Mouse (Mus musculus) stomach, embryonic 15.5 days (tissue): ENCODE measurements at regions not wholly inside any gene's neighbourhood (a gene's known extent, or its start where the extent isn't known, plus 50 kb on each side); places are given as distances from the start of the nearest gene placed in this dataset.
"Not testable (repeated sequence)": the region's sequence is repeated elsewhere in the genome, so short reads cannot be mapped to it uniquely, and the experiment has no call there.

Experiments used
- ATAC-seq: fragments of 200-750 bp; cut with Nextera tagmentation; 2 replicates; pipeline ENCODE4 v1.8.0; 2017; ENCODE audit warnings: low read depth, moderate number of reproducible peaks, moderate TSS enrichment; ENCODE audit not compliant: insufficient read depth, low FRiP score
- H3K27ac ChIP-seq: fragments of 300-500 bp; sonication (generic); 2 replicates; pipeline ENCODE4 v1.5.1; 2015; ENCODE audit warnings: mild to moderate bottlenecking, inconsistent platforms
- H3K27me3 ChIP-seq: fragments of 300-500 bp; sonication (generic); replicated peaks from 2 replicates; pipeline ENCODE4 v1.6.1; 2015; ENCODE audit warnings: inconsistent platforms
- H3K36me3 ChIP-seq: fragments of 300-500 bp; sonication (generic); 2 replicates; pipeline ENCODE4 v1.6.1; 2015; ENCODE audit warnings: inconsistent platforms
- H3K4me1 ChIP-seq: fragments of 300-500 bp; sonication (generic); 2 replicates; pipeline ENCODE4 v1.6.1; 2015; ENCODE audit warnings: inconsistent platforms
- H3K4me2 ChIP-seq: fragments of 300-500 bp; sonication (generic); 2 replicates; pipeline ENCODE4 v1.6.1; 2015; ENCODE audit warnings: mild to moderate bottlenecking, inconsistent platforms
- H3K4me3 ChIP-seq: fragments of 300-500 bp; sonication (generic); replicated peaks from 2 replicates; pipeline ENCODE4 v1.5.1; 2015; ENCODE audit warnings: inconsistent platforms
- H3K9ac ChIP-seq: fragments of 300-500 bp; sonication (generic); 2 replicates; pipeline ENCODE4 v1.6.1; 2015; ENCODE audit warnings: inconsistent platforms
- H3K9me3 ChIP-seq: fragments of 300-500 bp; sonication (generic); 2 replicates; pipeline ENCODE4 v1.6.1; 2016; ENCODE audit warnings: inconsistent platforms
- WGBS: fragments of 180-500 bp; shearing (Covaris S2); methylation state at CpG from one replicate; pipeline ENCODE4 v1.1.7; 2015; 5-methylcytosine and 5-hydroxymethylcytosine counted together

DNA sequence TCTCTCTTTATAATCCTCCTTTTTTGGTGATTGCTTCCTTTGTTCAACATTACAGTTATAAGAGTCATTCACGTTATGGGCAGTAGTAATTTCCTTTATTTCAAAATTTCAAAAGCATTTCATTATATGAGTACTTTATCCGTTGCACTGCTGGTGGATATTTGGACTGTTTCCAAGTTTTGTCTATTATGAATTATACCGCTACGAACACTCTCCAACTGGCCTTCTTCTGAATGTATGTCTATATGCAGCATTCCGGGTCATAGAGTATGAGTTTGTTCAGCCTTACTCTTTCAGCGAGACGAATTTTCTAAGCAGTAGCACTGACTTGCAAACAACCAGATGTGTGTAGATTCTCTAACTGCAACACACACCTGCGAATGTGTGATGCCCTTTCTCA lies 57.8 kb downstream of the Dusp6 start:
- 46% methylated on average over 8 of the region's 8 CpGs for WGBS

DNA sequence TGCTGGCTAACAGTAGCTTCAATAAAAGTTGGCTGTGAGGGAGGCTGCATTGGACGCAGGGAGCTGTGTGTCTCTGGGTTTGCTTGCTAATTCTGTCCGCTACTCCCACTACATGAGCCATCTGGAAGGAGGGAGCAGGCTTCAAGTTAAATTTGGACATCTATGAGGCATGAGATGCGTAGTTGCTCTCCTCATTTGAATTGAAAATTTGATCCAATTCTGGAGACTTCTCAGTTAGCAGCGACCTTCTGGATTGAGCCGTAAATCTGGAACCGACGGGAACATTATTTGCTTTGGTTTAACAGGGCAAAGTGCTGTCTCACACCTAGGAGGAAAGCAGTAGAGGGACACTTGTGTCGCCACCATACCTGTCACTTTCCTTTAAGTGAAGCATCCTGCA lies 60.3 kb downstream of the Dusp6 start:
- no peak overlapping the region for H3K9ac ChIP-seq
- H3K27me3 ChIP-seq = no peaks in the 10 kb centered on the region
- H3K27ac ChIP-seq = no peak overlapping the region
- H3K4me3 ChIP-seq = no peak overlapping the region
- H3K36me3 ChIP-seq = no peaks in the 10 kb centered on the region
- WGBS = 75% methylated on average over 8 of the region's 8 CpGs
- no peaks in the 10 kb centered on the region for H3K4me1 ChIP-seq
- H3K4me2 ChIP-seq = no peak overlapping the region
- no peak for ATAC-seq
- no peaks in the 10 kb centered on the region for H3K9me3 ChIP-seq

More for the DNA sequence above, 57.8 kb downstream of the Dusp6 start:
- no peak overlapping the region for H3K9ac ChIP-seq
- H3K4me1 ChIP-seq = no peaks in the 10 kb centered on the region
- no peaks in the 10 kb centered on the region for H3K36me3 ChIP-seq
- no peaks in the 10 kb centered on the region for H3K27me3 ChIP-seq
- H3K9me3 ChIP-seq = no peaks in the 10 kb centered on the region
- H3K27ac ChIP-seq = no peak overlapping the region
- ATAC-seq = no peak
- H3K4me2 ChIP-seq = no peak overlapping the region
- no peak overlapping the region for H3K4me3 ChIP-seq

DNA sequence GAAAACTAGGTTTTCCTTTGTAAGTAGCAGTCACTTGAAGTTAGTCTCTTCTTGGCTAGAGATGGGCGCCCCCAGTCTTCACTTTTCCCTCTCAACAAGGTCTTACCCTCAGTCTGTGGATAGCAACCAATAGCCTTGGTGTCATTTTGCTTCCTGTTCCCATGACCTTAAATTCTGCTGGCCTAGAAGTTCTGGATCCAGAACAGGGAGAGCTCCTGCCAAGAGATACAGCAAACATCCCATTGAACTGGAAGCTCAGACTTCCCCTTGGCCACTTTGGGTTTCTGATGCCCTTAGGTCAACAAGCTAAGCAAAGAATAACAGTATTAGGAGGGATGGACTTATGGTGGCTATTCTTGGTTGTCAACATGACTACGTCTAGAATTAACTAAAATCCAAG lies 64.5 kb downstream of the Dusp6 start:
- Histone ChIP-seq H3K27ac (no peak overlapping the region), H3K36me3 (no peaks in the 10 kb centered on the region), H3K4me3 (no peak overlapping the region), H3K9ac (no peak overlapping the region), H3K4me1 (no peaks in the 10 kb centered on the region), H3K4me2 (no peak overlapping the region), H3K9me3 (no peaks in the 10 kb centered on the region), H3K27me3 (no peaks in the 10 kb centered on the region)
- WGBS = 91% methylated on average over 2 of the region's 2 CpGs
- ATAC-seq = no peak

DNA sequence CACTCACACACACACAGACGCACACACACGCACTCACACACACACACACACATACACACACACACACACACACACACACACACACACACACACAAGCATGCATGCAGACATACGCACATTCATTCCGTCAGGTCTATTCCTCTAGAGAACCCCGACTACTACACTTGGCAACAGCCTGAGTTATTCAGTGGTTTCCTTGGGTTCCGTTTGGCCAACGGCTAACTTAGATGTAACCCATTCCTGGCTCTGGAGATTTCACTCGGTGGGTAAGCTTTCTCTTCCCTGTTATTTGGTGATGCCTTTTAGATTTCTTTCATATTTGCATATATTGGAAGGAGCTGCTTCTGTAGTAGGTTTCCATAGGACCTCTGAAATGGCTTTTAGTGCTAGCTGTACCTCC lies 65.5 kb downstream of the Dusp6 start:
- Histone ChIP-seq H3K9me3 (no peaks in the 10 kb centered on the region), H3K36me3 (no peaks in the 10 kb centered on the region), H3K4me2 (no peak overlapping the region), H3K4me3 (no peak overlapping the region), H3K27ac (no peak overlapping the region), H3K27me3 (no peaks in the 10 kb centered on the region), H3K9ac (no peak overlapping the region), H3K4me1 (no peaks in the 10 kb centered on the region)
- ATAC-seq = no peak
- WGBS = 86% methylated on average over 8 of the region's 8 CpGs

DNA sequence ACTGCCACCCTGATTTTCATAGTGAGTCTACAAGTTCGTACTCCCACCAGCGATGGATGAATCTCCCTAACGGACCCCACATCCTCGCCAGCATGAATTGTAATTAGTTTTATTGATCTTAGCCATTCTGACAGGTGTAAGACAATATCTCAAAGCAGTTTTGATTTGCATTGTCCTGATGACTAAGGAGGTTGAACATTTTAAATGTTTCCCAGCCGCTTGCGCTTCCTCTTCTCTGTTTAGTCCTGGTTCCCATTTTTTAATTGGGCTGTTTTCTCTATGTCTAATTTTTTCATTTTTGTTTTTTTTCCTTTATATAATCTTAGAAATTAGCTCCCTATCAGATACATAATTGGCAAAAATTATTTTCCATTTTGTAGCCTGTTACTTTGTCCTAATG lies 66.4 kb downstream of the Dusp6 start:
- 89% methylated on average over 6 of the region's 6 CpGs for WGBS
- ATAC-seq = no peak
- no peak overlapping the region for H3K4me3 ChIP-seq

DNA sequence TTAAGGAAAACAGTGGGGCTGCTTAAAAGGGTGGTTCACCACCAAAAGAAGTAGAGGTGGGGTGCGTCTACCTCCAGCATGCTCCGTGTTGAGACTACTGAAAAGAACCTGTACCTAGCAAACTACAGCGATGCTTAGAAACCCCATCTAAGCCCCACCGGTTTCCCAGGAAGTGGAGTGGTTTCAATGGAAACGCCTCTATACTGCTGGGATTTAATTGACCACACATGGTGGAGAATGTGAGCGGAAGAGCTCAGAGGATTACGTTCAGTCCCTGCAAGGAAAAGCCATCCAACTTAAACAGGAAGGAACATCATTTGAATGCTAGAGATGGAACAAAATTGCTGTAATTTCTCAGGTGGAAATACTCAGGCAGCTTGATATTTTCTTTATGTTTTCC lies 67.5 kb downstream of the Dusp6 start:
- H3K9me3 ChIP-seq = no peaks in the 10 kb centered on the region
- no peak overlapping the region for H3K4me3 ChIP-seq
- no peaks in the 10 kb centered on the region for H3K36me3 ChIP-seq
- H3K27ac ChIP-seq = no peak overlapping the region
- 60% methylated on average over 7 of the region's 7 CpGs for WGBS
- H3K4me1 ChIP-seq = no peaks in the 10 kb centered on the region
- no peak overlapping the region for H3K9ac ChIP-seq
- no peak for ATAC-seq
- H3K27me3 ChIP-seq = no peaks in the 10 kb centered on the region
- H3K4me2 ChIP-seq = no peak overlapping the region

More for the DNA sequence above, 66.4 kb downstream of the Dusp6 start:
- no peak overlapping the region for H3K4me2 ChIP-seq
- no peak overlapping the region for H3K9ac ChIP-seq
- no peaks in the 10 kb centered on the region for H3K27me3 ChIP-seq
- no peaks in the 10 kb centered on the region for H3K36me3 ChIP-seq
- H3K4me1 ChIP-seq = no peaks in the 10 kb centered on the region
- H3K27ac ChIP-seq = no peak overlapping the region
- no peaks in the 10 kb centered on the region for H3K9me3 ChIP-seq

DNA sequence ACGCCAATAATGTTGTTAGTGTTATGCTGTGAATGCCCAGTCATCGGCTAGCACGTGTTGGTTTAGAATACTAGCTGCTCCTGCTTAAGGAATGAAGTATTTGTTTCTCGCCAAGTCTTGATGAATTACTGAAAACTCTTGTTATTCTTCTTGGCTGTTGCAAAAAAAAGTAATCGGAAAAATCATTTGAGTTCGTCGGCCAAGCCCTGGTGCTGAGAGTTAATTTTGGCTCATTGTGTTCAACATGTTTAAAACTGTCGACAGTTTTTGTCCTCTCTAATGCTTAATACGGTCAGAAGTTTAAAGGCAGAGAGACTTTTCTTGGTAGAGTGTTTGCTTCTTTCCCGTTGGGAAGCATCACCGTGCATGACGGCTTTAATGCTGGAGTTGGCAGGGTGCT lies 68.8 kb downstream of the Dusp6 start:
- Histone ChIP-seq H3K27me3 (no peaks in the 10 kb centered on the region), H3K9ac (no peak overlapping the region), H3K9me3 (no peaks in the 10 kb centered on the region), H3K36me3 (no peaks in the 10 kb centered on the region), H3K4me3 (no peak overlapping the region), H3K27ac (no peak overlapping the region), H3K4me1 (no peaks in the 10 kb centered on the region), H3K4me2 (no peak overlapping the region)
- WGBS = 81% methylated on average over 12 of the region's 12 CpGs
- ATAC-seq = no peak

DNA sequence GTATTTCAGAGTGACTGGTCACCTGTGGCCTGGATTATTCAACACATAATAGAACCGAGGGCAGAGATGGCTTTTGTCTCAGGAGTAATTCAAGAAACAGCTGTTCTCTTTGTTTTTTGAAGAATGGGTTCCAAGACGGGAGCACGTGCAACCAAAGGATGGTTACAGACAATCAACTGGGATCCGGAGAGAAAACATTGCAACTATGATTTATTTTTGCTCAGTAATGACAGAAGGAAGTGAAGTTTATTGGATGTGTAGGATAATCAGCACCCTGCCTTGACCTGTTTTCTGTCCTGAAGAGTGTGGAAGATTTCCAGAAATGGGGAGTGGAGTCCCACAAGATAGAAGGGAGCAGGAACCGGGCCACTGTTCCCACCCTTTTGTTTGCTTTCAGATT lies 70.8 kb downstream of the Dusp6 start:
- Histone ChIP-seq H3K36me3 (no peaks in the 10 kb centered on the region), H3K4me1 (no peaks in the 10 kb centered on the region), H3K9me3 (no peaks in the 10 kb centered on the region), H3K4me3 (no peak overlapping the region), H3K27me3 (no peaks in the 10 kb centered on the region), H3K9ac (no peak overlapping the region), H3K4me2 (no peak overlapping the region), H3K27ac (no peak overlapping the region)
- ATAC-seq = no peak
- 69% methylated on average over 5 of the region's 5 CpGs for WGBS

DNA sequence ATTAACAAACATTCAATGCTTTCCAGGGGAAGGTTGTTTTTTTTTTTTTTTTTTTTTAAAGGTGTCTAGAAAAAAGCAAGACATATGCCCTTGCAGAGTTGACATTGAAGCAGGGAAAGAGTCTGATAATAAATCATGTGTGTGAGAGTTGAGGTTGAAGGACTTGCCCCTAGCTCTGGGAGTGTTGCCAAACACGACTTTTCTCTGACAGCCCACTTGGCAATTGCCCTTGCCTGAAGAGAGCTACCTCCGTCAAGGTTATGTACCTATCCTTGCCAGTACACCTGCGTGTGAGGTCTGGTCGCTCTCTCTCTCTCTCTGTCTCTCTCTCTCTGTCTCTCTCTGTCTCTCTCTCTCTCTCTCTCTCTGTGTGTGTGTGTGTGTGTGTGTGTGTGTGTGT lies 73.1 kb downstream of the Dusp6 start:
- H3K27me3 ChIP-seq = no peaks in the 10 kb centered on the region
- no peaks in the 10 kb centered on the region for H3K9me3 ChIP-seq
- H3K4me1 ChIP-seq = no peaks in the 10 kb centered on the region
- no peak overlapping the region for H3K9ac ChIP-seq
- no peak overlapping the region for H3K4me2 ChIP-seq
- H3K27ac ChIP-seq = no peak overlapping the region
- H3K4me3 ChIP-seq = no peak overlapping the region
- no peak for ATAC-seq
- 61% methylated on average over 4 of the region's 4 CpGs for WGBS
- no peaks in the 10 kb centered on the region for H3K36me3 ChIP-seq

DNA sequence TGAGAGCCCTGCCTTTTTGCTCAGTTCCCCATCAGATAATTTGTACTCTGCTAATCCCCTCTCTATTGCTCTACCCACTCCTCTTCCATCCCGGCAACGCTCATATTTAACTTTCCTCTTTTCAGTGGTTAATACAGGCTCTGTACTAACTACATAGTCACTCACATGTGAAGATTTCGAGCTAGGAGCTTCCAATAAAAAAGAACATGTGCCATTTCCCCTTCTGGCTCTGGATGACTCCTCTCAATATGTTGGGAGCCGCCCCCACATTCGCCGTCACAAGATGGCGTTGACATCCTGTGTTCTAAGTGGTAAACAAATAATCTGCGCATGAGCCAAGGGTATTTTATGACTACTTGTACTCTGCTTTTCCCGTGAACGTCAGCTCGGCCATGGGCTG lies 75.8 kb downstream of the Dusp6 start:
- not testable (repeated sequence) for ATAC-seq, H3K4me2 ChIP-seq, H3K9ac ChIP-seq, H3K27me3 ChIP-seq, H3K27ac ChIP-seq, H3K9me3 ChIP-seq, H3K4me1 ChIP-seq, H3K36me3 ChIP-seq, H3K4me3 ChIP-seq
- WGBS = 91% methylated on average over 8 of the region's 11 CpGs

DNA sequence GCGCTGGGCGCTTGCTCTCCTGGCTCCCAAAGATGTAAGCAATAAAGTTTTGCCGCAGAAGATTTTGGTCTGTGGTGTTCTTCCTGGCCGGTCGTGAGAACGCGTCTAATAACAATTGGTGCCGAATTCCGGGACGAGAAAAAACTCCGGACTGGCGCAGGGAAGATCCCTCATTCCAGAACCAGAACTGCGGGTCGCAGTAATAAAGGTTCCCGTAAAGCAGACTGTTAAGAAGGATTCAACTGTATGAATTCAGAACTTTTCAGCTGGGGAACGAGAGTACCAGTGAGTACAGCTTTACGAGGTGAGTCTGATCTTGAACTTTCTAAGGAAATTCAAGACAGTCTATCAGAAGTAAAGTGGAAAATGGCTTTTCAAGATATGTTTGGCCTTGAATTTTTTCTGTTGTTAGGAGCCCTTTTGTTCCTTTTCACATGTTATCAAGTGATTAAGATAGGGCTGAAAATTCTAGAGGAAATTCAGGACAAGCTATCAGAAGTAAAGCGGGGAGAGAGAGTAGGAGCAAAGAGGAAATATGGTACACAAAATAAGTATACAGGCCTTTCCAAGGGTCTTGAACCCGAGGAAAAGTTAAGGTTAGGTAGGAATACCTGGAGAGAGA lies 76.4 kb downstream of the Dusp6 start:
- H3K4me2 ChIP-seq, H3K36me3 ChIP-seq, ATAC-seq, H3K27me3 ChIP-seq, H3K4me3 ChIP-seq, H3K9ac ChIP-seq, H3K9me3 ChIP-seq, H3K4me1 ChIP-seq, H3K27ac ChIP-seq: not testable (repeated sequence)
- 95% methylated on average over 15 of the region's 19 CpGs for WGBS

DNA sequence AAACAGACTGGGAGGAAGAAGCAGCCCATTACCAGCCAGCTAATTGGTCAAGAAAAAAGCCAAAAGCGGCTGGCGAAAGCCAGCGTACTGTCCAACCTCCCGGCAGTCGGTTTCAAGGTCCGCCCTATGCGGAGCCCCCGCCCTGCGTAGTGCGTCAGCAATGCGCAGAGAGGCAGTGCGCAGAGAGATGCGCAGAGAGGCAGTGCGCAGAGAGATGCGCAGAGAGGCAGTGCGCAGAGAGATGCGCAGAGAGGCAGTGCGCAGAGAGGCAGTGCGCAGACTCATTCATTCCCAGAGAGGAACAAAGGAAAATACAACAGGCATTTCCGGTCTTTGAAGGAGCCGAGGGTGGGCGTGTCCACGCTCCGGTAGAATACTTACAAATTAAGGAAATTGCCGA lies 77.0 kb downstream of the Dusp6 start:
- ATAC-seq, H3K4me3 ChIP-seq, H3K27ac ChIP-seq, H3K4me1 ChIP-seq, H3K9ac ChIP-seq, H3K27me3 ChIP-seq, H3K9me3 ChIP-seq, H3K36me3 ChIP-seq, H3K4me2 ChIP-seq: not testable (repeated sequence)
- no CpG with 5 or more reads among the region's 25 CpGs for WGBS

DNA sequence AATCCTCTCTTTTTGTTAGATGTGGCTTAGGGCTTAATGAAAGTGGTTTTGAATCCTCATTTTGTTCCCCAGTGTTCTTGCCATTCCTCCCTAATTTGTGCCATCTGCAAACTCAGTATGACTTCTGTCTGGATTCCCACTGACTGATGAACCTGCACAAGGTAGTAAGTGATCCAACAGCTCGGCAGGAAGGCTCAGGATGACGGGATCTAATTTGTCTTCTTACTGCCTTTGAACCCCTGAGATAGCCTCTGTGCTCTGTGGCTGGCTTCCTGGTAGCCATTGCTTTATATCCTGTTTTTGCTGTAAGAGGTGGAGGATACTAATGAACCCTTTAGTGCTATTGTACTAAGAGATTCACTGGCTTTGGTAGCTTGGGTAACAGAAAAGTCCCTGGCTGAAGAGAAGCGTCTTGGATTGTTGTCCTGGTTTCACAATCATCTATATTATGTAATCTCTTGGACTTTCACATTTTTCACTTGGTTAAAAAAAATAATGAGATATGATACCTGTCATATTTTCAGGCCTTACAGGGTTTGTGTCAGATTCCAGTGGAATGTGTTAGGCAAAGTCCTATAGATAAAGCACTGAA lies 86.2 kb downstream of the Dusp6 start:
- Histone ChIP-seq H3K36me3 (no peaks in the 10 kb centered on the region), H3K4me1 (no peaks in the 10 kb centered on the region), H3K4me2 (no peak overlapping the region), H3K9ac (no peak overlapping the region), H3K27ac (no peak overlapping the region), H3K4me3 (no peak overlapping the region), H3K9me3 (no peaks in the 10 kb centered on the region), H3K27me3 (no peaks in the 10 kb centered on the region)
- 65% methylated on average over 3 of the region's 3 CpGs for WGBS
- no peak for ATAC-seq
